Mouse (Mus musculus): ENCODE measurements around the gene 1700024P04Rik. TPM values are rescaled to one million over a fixed set of nuclear protein-coding genes. Genes with fewer than 3 reads are reported as not detected.
"Not testable (repeated sequence)": the region's sequence is repeated elsewhere in the genome, so short reads cannot be mapped to it uniquely, and the experiment has no call there.

1700024P04Rik gene
- polyA plus RNA-seq, 1 experiment from 2014 or later: not detected

DNA sequence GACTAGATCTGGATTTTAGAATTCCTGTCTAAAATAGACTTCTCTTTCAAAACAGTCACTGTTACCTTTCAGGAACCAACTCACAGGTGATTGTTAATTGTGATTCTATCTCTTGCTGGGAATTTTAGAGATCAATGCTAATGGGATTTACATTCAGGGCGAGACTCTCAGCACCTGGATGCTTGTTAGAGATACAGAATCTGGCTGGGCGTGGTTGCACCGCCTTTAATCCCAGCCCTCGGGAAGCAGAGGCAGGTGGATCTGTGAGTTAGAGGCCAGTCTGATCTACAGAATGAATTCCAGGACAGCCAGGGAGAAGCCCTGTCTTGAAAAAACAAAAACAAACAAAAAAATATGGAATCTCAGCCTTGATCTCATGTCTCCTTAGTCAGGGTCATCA lies 32.3 kb upstream of the 1700024P04Rik start:
- Histone ChIP-seq H3K36me3 (ENCODE audit: control insufficient read depth, insufficient read depth, low read length) (no peaks in the 10 kb centered on the region), H3K27ac (ENCODE audit: low read depth, low read length) (no peak overlapping the region), H3K9me3 (ENCODE audit: control insufficient read depth, low read length) (no peaks in the 10 kb centered on the region), H3K27me3 (replicated peaks; ENCODE audit: control insufficient read depth, insufficient read depth, low read length) (no peaks in the 10 kb centered on the region), H3K4me1 (ENCODE audit: control insufficient read depth, insufficient read depth, low read depth, low read length) (no peaks in the 10 kb centered on the region), H3K4me3 (ENCODE audit: low read length) (no peak overlapping the region), H3K4me2 (ENCODE audit: low read length) (no peak overlapping the region), H3K9ac (ENCODE audit: low read depth, low read length) (no peak overlapping the region)
- ATAC-seq: no peak
- WGBS: 76% methylated on average over 4 of the region's 4 CpGs

DNA sequence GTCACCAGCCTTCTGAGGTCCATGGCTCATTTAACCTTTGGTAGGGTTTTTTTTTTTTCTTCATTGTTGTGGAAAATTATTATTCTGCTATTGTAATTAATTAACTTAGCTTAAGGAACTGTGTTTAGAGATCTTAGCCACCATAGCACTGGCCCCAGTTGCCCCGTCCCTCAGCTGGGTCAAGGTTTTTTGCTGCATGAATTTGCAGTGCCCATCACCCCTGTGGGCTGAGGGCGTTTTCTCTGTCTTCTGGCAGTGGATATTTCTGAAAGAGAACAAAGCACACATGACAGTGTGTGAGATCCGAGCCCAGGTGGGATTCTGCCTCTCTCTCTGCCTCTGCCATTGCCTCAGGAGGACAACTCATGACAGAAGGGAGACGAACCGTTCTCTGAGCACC lies 28.5 kb upstream of the 1700024P04Rik start:
- Histone ChIP-seq H3K27ac (ENCODE audit: low read depth, low read length) (no peak overlapping the region), H3K9ac (ENCODE audit: low read depth, low read length) (no peak overlapping the region), H3K4me1 (ENCODE audit: control insufficient read depth, insufficient read depth, low read depth, low read length) (no peaks in the 10 kb centered on the region), H3K9me3 (ENCODE audit: control insufficient read depth, low read length) (no peaks in the 10 kb centered on the region), H3K36me3 (ENCODE audit: control insufficient read depth, insufficient read depth, low read length) (no peaks in the 10 kb centered on the region), H3K4me2 (ENCODE audit: low read length) (no peak overlapping the region), H3K4me3 (ENCODE audit: low read length) (no peak overlapping the region), H3K27me3 (replicated peaks; ENCODE audit: control insufficient read depth, insufficient read depth, low read length) (no peaks in the 10 kb centered on the region)
- 69% methylated on average over 5 of the region's 5 CpGs for WGBS
- no peak for ATAC-seq

DNA sequence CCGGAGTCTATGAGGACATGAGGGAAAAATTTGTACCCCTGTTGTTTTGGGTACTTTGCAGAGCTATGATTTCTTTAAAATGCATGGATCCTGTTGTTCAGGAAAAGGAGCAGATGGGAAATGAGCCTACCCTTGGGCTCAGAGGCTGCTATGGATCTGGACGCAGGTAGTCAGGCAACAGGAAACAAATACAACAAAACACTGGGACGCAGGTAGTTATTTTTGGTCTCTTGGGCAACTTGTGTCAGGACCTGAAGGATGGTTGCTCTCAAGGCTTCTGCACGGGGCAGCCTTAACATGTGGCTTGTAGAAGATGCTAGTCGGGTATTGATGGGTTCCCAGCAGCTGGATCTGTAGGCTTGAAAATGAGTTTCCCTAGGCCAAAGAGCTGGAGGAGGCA lies 23.6 kb upstream of the 1700024P04Rik start:
- WGBS: 87% methylated on average over 5 of the region's 5 CpGs
- Histone ChIP-seq H3K36me3 (ENCODE audit: control insufficient read depth, insufficient read depth, low read length) (no peaks in the 10 kb centered on the region), H3K27me3 (replicated peaks; ENCODE audit: control insufficient read depth, insufficient read depth, low read length) (no peaks in the 10 kb centered on the region), H3K9me3 (ENCODE audit: control insufficient read depth, low read length) (peaks cover 2% of the 10 kb centered on the region; the same call in 1 of the 2 replicates), H3K27ac (ENCODE audit: low read depth, low read length) (no peak overlapping the region), H3K4me2 (ENCODE audit: low read length) (no peak overlapping the region), H3K4me1 (ENCODE audit: control insufficient read depth, insufficient read depth, low read depth, low read length) (no peaks in the 10 kb centered on the region), H3K4me3 (ENCODE audit: low read length) (no peak overlapping the region), H3K9ac (ENCODE audit: low read depth, low read length) (no peak overlapping the region)
- no peak for ATAC-seq

DNA sequence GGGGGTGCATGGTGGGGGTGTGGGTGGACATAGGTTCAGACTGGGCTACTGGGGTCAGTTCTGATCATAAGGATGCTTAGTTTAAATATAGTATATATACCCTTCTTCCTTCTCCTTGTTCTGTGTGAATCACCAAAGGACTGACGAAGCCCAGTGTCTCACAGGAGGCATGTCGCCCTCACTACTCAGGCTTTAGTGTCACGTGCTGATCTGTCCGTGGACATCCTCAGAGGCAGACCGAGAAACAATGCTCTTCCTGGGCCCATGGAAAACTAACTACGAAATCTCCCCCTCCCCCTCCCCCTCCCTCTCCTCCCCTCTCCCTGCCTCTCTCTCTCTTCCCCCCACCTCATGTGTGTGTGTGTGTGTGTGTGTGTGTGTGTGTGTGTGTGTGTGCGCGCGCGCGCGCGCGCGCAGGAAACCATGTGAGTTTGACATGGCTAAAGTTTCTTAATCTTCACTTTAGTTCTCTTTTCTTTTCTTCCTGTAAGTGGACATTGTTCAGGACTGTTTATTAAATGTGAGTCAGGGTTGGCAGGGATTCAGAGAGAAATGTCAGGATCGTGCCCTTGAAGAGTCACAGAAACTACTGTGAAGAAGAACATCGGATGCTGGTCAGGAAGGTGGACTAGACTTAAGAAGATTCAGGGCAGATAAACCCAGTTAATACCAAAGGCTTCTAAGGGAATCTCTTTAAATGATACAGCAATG lies 22.2 kb upstream of the 1700024P04Rik start:
- no peak overlapping the region for H3K9ac ChIP-seq (ENCODE audit: low read depth, low read length)
- WGBS: 89% methylated on average over 17 of the region's 17 CpGs
- ATAC-seq: no peak
- H3K27ac ChIP-seq (ENCODE audit: low read depth, low read length): no peak overlapping the region
- no peaks in the 10 kb centered on the region for H3K36me3 ChIP-seq (ENCODE audit: control insufficient read depth, insufficient read depth, low read length)
- no peaks in the 10 kb centered on the region for H3K27me3 ChIP-seq (replicated peaks; ENCODE audit: control insufficient read depth, insufficient read depth, low read length)
- H3K4me2 ChIP-seq (ENCODE audit: low read length): no peak overlapping the region
- no peak overlapping the region for H3K4me3 ChIP-seq (ENCODE audit: low read length)
- no peaks in the 10 kb centered on the region for H3K4me1 ChIP-seq (ENCODE audit: control insufficient read depth, insufficient read depth, low read depth, low read length)
- H3K9me3 ChIP-seq (ENCODE audit: control insufficient read depth, low read length): peaks cover 2% of the 10 kb centered on the region; the same call in 1 of the 2 replicates

DNA sequence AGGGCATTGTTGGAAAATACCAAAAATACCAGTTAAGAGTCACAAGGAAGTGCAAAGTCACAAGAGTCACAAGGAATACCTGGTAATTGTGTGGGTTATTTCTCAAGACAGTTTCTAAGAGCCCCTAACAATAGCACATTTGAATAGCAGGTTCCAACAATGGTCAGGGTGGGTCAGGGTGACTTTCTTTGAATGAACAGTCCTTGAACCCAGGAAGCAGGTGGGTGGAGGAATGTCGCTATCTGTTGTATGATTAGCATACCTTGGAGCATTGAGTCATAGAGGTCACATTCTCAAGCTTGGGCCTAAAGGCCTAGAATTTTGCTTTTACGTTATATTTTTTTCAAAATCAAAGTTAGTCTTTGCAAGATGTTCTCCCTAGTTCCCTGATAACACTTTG lies 17.3 kb upstream of the 1700024P04Rik start:
- not testable (repeated sequence) for H3K9ac ChIP-seq (ENCODE audit: low read depth, low read length); H3K4me2 ChIP-seq (ENCODE audit: low read length); H3K27me3 ChIP-seq (replicated peaks; ENCODE audit: control insufficient read depth, insufficient read depth, low read length); H3K4me1 ChIP-seq (ENCODE audit: control insufficient read depth, insufficient read depth, low read depth, low read length); H3K27ac ChIP-seq (ENCODE audit: low read depth, low read length); H3K9me3 ChIP-seq (ENCODE audit: control insufficient read depth, low read length); ATAC-seq; H3K36me3 ChIP-seq (ENCODE audit: control insufficient read depth, insufficient read depth, low read length); H3K4me3 ChIP-seq (ENCODE audit: low read length)
- WGBS: 98% methylated on average over 2 of the region's 2 CpGs

DNA sequence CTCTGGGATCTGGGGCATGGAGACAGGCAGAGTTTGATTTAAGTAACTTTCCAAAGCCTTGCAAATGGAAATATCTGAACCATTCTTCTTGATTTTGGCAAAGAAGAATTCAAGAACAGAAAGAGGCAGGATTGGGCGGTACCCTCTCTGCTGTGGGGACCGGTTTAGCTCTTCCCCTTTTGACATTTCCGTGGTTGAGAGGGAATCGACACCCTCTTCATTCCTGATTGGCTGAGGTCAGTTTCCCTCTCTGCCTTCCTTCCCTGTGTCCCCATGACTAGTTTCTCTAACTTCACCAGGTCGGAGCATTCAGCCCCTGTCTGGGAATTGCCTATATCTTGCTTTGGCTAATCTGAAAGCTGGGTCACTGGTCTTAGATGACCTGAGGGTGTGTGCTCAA lies 12.7 kb upstream of the 1700024P04Rik start:
- H3K4me1 ChIP-seq (ENCODE audit: control insufficient read depth, insufficient read depth, low read depth, low read length): no peaks in the 10 kb centered on the region
- H3K27me3 ChIP-seq (replicated peaks; ENCODE audit: control insufficient read depth, insufficient read depth, low read length): no peaks in the 10 kb centered on the region
- no peak overlapping the region for H3K4me2 ChIP-seq (ENCODE audit: low read length)
- no peaks in the 10 kb centered on the region for H3K36me3 ChIP-seq (ENCODE audit: control insufficient read depth, insufficient read depth, low read length)
- no peak for ATAC-seq
- no peak overlapping the region for H3K27ac ChIP-seq (ENCODE audit: low read depth, low read length)
- H3K4me3 ChIP-seq (ENCODE audit: low read length): no peak overlapping the region
- no peak overlapping the region for H3K9ac ChIP-seq (ENCODE audit: low read depth, low read length)
- H3K9me3 ChIP-seq (ENCODE audit: control insufficient read depth, low read length): no peaks in the 10 kb centered on the region
- 72% methylated on average over 5 of the region's 5 CpGs for WGBS

DNA sequence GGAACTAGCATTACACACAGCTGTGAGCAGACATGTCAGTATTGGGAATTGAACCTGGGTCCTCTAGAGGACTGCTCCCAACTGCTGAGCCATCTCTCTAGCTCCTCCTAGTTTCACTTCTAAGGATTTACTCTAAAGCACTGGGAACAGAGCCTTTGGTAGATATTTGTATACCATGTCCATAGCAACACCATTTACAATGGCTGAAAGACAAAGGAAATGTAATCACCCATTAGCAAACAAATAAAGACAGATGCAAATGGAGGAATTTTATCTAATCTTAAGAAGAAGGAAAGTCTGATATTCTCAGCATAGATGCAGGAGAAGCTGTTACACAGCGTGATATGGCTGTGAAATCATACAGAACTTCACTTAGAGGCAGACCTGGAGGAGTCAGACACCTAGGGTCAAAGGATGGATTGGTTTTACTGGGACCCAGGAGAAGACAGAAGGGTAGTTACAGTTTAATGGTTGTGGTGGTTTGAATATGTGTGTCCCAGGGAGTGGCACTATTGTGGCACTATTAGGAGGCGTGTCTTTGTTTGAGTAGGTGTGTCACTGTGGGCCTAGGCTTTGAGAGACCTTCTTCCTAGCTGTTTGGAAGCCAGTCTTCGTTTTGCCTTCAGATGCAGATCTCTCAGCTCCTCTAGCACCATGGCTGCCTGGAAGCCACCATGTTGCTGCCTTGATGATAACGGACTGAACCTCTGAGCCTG lies 7.1 kb downstream of the 1700024P04Rik start:
- Histone ChIP-seq H3K4me2 (ENCODE audit: low read length) (no peak overlapping the region), H3K4me1 (ENCODE audit: control insufficient read depth, insufficient read depth, low read depth, low read length) (no peaks in the 10 kb centered on the region), H3K9me3 (ENCODE audit: control insufficient read depth, low read length) (no peaks in the 10 kb centered on the region), H3K36me3 (ENCODE audit: control insufficient read depth, insufficient read depth, low read length) (no peaks in the 10 kb centered on the region), H3K27ac (ENCODE audit: low read depth, low read length) (no peak overlapping the region), H3K4me3 (ENCODE audit: low read length) (no peak overlapping the region), H3K27me3 (replicated peaks; ENCODE audit: control insufficient read depth, insufficient read depth, low read length) (no peaks in the 10 kb centered on the region), H3K9ac (ENCODE audit: low read depth, low read length) (no peak overlapping the region)
- no peak for ATAC-seq
- 94% methylated on average over 4 of the region's 4 CpGs for WGBS

DNA sequence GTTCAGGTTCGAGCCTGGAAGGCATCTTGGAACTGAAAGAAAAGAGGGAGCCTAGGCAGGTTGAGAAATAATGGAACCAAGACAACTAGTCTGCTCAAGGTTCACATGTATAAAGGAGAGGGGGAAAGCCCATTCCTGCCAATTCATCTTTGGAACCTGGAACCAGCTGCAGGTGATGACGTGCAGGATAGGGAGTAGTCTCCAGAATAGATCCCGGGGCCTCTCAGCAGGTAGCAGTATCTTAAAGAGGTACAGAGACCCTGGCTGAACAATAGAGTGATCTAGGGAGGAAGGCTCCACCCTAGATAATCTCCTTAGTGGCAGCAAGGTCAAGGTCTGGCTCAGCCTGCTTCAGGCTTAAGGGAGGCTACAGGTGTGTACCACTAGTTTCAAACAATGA lies 8.3 kb downstream of the 1700024P04Rik start:
- ATAC-seq; H3K27ac ChIP-seq (ENCODE audit: low read depth, low read length); H3K27me3 ChIP-seq (replicated peaks; ENCODE audit: control insufficient read depth, insufficient read depth, low read length); H3K4me3 ChIP-seq (ENCODE audit: low read length); H3K36me3 ChIP-seq (ENCODE audit: control insufficient read depth, insufficient read depth, low read length); H3K9ac ChIP-seq (ENCODE audit: low read depth, low read length); H3K9me3 ChIP-seq (ENCODE audit: control insufficient read depth, low read length); H3K4me1 ChIP-seq (ENCODE audit: control insufficient read depth, insufficient read depth, low read depth, low read length); H3K4me2 ChIP-seq (ENCODE audit: low read length): not testable (repeated sequence)
- WGBS: 74% methylated on average over 3 of the region's 3 CpGs

DNA sequence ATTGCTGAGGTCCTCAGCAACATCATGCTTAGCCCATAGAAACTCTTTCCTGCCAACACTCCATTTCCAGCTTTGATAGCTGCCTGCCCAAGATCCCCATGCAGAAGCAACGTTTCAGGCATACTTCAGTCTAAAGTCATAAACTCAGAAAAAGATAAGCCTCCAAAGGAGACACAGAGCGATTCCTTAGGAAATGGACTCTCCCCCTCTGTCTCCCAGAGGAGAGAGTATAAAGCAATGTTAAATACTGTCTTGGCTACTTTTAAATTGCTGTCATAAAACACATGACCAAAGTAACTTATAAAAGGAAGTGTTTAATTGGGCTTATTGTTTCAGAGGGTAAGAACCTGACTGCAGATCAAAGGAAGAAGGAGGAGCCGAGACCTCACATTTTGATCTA lies 12.3 kb downstream of the 1700024P04Rik start:
- no peak for ATAC-seq
- no peak overlapping the region for H3K9ac ChIP-seq (ENCODE audit: low read depth, low read length)
- no peaks in the 10 kb centered on the region for H3K27me3 ChIP-seq (replicated peaks; ENCODE audit: control insufficient read depth, insufficient read depth, low read length)
- H3K36me3 ChIP-seq (ENCODE audit: control insufficient read depth, insufficient read depth, low read length): no peaks in the 10 kb centered on the region
- no peaks in the 10 kb centered on the region for H3K4me1 ChIP-seq (ENCODE audit: control insufficient read depth, insufficient read depth, low read depth, low read length)
- 85% methylated on average over 3 of the region's 3 CpGs for WGBS
- no peak overlapping the region for H3K27ac ChIP-seq (ENCODE audit: low read depth, low read length)
- H3K4me2 ChIP-seq (ENCODE audit: low read length): no peak overlapping the region
- no peak overlapping the region for H3K4me3 ChIP-seq (ENCODE audit: low read length)
- no peaks in the 10 kb centered on the region for H3K9me3 ChIP-seq (ENCODE audit: control insufficient read depth, low read length)
